Mouse (Mus musculus) urinary bladder, adult 18-20 months (tissue): ENCODE results near the gene Armc12.
A peak's percentile ranks its signal among the peaks of the same experiment; 100 is the strongest.

ENCODE experiments used
- DNase-seq, 2 experiments: peaks; one replicate each; pipeline ENCODE4 v3.0.0; 2022; ENCODE audit warnings: low spot score in 2 of 2, mixed read lengths in 2 of 2

Armc12 gene

DNA sequence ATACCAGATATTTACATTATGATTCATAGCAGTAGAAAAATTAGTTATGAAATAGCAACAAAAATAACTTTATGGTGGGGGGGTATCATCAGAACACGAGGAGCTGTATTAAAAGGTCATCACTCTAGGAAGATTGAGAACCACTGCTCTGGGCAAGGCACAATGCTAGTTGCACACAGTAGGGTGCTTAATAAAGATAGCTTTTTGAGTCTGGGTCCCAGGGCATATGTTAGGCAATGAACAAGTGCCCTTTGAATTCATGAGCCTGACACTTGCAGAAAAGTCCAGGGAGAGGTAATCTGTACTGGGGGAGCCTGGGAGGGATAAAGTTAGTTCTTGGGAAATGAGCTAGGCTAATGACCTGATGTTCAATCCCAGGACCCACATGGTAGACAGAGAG, 17.3 kb upstream of the Armc12 start:
- DNase-seq = no peak

- no peak for DNase-seq
These were observed 16.8 kb upstream of the Armc12 start for GRCm38 (mm10) chr17:28513844-28514243.

- no peak for DNase-seq
These were observed 16.1 kb upstream of the Armc12 start for GRCm38 (mm10) chr17:28514555-28514954.

GRCm38 (mm10) chr17:28515431-28516341, 14.9 kb upstream of the Armc12 start:
- peak in 1 of 2 experiments; percentile 68 for DNase-seq

DNA sequence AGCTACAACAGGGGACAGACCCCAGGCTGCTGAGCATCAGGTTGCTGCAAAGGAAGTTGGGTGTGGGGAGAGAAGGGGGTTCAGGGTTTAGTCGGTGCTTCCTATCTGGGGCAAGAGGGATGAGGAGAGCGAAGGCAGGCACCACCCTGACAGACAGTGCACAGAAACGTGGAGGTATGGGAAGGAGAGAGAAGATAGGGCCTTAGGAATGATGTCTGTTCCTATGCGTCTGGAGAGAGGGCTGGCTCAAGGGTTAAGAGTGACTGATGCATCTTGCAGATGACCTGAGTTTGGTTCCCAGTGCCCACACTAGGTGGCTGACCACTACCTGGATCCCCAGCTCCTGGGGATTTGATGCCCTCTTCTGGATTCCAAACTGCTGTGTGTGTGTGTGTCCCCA, 13.7 kb upstream of the Armc12 start:
- no peak for DNase-seq

DNA sequence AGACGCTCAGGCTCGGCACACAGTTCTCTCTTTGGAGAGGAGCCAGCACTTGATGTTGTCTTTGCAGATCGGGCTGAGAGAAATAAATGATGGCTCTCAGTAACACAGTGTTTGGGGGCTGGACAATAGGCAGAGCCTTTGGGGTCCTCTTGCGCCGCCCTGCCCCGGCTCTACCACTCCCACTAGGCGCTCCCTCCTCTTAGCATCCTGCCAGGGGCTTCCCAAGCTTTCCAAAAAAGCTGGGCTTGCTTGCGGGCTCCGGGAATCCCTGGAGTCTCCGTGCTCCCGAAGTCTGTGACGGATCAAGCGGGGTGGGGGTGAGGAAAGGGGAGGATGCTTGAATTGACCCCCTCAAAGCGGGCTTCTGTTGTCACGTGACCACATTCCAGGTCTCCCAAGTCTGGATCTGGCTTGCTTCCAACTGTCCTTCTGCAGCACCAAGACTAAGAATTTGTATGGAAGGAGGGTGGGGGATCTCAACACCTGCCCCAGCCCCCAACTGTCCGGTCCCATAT, 13.1 kb upstream of the Armc12 start, which contains the start of gene Fkbp5:
Gene Fkbp5, minus strand, starts transcription at position 87 of the 515 bp plus-strand sequence.
- DNase-seq = peak in 1 of 2 experiments; percentile 84

- DNase-seq = peak; percentile 82 to 90
These were observed 12.5 kb upstream of the Armc12 start for GRCm38 (mm10) chr17:28517956-28518614.

DNA sequence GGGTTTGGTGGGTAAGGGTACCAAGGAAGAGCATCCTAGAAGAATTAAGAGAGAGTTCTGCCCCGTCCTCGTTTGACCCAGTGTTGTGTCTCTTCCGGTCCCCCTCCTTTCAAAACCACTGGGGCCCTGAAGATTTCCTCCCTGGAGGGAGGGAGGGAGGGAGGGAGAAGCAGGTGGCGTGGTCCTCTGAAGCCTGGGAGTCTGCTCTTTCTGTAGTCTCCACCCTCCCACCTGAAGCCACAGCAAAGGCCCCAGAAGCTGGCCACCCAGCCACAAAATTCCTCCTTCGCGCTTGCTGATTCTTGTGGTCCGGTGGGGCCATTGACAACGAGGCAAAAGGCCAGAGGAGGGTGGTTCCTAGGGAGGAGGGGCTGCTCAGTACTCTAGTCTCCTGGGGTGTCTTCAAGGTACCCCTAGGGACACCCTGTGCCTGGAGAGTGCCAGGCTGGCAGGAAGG, 12.0 kb upstream of the Armc12 start:
- no peak for DNase-seq

- DNase-seq = no peak
These were observed 10.8 kb upstream of the Armc12 start for GRCm38 (mm10) chr17:28519827-28520226.

DNA sequence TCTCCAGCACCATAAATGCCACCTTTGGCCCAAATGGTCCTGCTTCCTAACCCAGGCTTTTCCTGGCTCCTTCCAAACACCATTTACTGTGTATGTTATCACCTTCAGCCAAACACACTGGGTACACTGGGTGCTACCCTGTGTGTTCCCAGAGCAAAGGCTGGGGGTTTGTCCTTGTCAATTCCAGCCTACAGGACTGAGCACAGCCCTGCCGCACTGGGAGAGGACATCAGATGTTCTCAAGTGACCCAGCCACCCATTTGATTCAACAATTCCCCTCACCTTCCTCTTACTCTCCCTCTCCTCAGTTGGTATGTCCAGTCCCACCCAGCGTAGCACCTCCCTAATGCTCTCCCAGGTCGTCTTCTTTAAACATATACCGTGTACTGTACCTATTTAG, 10.0 kb upstream of the Armc12 start:
- DNase-seq = no peak

- DNase-seq = no peak
These were observed 9.4 kb upstream of the Armc12 start for GRCm38 (mm10) chr17:28521071-28521726.

DNA sequence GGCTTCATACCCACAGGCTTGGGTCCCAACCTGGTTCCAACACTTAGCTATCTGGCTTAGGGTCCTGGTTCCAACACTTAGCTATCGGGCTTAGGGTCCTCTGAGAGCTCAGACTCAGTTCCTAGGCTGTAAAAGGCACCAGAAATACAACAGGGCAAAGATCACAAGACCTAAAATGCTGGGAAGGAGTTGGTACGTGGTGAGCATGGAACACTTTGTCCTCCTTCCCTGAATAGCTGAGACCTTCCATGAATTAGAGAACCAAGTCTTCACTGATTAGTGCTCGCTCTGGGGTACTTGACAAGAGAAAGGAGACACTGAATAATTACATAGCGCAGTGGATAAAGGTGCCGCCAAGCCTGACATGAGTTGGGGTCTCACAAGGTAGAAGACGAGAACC, 8.7 kb upstream of the Armc12 start:
- DNase-seq = no peak

DNA sequence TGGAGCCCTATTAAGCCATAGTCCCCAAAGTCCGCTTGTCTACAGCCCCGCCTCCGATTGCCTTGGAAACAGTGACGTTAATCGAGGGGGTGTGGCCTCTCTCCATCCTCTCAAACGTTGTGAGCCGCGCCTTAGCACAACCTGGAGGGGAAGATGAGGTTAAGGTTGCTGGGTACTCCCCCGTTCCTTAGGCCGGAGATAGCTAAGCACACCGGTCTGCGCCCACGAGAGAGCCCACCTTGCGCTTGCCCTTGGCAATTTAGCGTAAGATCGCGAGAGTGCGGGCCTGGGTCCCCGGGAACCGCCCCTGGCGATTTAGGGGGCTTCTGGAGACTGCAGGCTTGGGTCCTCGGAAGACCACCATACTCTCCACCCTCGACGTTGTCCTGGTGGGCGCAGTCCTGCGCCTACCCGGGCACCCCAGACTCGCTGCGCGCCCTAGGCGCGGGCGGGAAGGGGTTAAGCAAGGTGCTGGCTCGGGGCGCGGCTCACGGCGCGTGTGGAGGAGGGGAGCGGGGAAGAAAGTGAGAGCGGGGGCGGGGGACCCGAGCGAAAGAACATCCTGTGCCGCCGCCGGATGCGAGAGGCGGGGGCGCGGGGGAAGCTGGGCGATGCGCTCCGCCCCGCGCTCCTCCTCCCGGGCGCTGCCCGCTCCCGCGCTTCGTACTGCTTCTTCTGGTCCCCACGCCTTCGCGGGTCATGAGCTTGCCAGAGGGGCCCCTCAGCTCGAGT, 7.8 kb upstream of the Armc12 start:
- DNase-seq = peak; percentile 91 to 92

DNA sequence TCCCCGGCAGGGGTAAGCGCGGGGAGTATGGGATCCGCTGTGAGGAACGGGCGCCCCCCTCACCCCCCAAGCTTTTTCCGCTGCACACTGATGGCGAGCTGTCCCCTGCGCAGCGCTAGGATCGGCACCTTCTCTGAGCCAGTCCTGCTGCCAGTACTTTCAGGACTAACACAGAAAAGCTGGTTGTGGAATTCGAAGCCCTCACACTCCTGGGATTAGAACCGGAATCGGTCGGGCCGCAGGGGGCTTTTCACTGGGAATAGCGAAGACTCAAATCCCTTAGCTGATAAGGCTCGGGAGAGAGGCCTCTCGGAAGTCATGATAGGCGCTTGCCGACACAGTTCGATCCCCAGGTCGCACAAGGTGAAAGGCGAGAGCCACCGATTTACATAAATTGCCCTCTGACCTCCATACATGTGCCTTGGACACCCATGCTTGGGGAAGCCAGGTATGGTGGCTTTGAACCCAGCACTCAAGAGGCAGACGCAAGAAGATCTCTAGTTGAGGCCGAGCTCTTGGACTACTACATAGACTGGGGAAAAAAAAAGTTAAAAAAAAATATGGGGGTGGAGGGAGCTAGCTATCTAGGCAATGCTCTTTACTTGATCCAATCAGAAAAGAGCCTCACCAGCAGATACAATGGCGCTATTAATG, 7.1 kb upstream of the Armc12 start:
- no peak for DNase-seq

GRCm38 (mm10) chr17:28524009-28524695, 6.5 kb upstream of the Armc12 start:
- no peak for DNase-seq

DNA sequence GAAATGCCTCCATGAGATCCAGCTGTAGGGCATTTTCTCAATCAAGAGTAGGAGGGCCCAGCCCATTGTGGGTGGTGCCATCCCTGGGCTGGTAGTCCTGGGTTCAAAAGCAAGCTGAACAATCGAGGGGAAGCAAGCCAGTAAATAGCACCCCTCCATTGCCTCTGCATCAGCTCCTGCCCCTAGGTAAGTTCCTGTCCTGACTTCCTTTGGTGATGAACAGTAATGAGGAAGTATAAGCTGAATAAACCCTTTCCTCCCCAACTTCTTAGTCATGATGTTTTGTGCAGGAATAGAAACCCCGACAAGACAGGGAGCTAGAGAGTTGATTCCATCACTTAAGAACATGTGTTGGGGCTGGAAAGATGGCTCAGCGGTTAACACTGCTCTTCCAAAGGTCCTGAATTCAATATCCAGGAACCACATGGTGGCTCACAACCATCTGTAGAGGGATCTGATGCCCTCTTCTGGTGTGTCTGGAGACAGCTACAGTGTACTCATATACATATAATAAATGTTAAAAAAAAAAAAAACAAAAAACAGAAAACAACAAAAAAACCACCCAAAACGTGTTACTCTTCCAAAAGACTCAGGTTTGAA, 5.7 kb upstream of the Armc12 start:
- no peak for DNase-seq

- DNase-seq = no peak
These were observed 3.2 kb upstream of the Armc12 start for GRCm38 (mm10) chr17:28527184-28528042.

- DNase-seq = peak; percentile 76 to 77
These were observed 2.6 kb upstream of the Armc12 start for GRCm38 (mm10) chr17:28528043-28528351.

GRCm38 (mm10) chr17:28529116-28529515, 1.5 kb upstream of the Armc12 start:
- no peak for DNase-seq
